Mouse (Mus musculus) effector memory CD4-positive, alpha-beta T cell, adult 5 months (primary cell): Measurements from ENCODE around the gene Map2k4. TPM values are rescaled to one million over a fixed set of nuclear protein-coding genes. Genes with fewer than 3 reads are reported as not detected.

Experiments used
- polyA plus RNA-seq: library from polyadenylated mRNA; unstranded; fragments of 100-300 nt; shearing (Covaris generic); gene quantifications from one replicate; pipeline ENCODE4 v1.2.1, GENCODE M21; 2017

Map2k4 gene
- 44.0 TPM for polyA plus RNA-seq

GRCm38 (mm10) chr11:65788154-65788553 is at the start of gene Map2k4:
Gene Map2k4, minus strand, starts transcription at chr11:65788297.

GRCm38 (mm10) chr11:65806909-65807504 is 18.9 kb upstream of the Map2k4 start, which contains the start of gene Zkscan6:
Gene Zkscan6, plus strand, starts transcription at chr11:65807175.

Other genes with a start within 250 kb of the Map2k4 start
- gene Zkscan6, start 18.9 kb upstream of the Map2k4 start, polyA plus RNA-seq = 26.7 TPM